In the genomic region with DNA sequence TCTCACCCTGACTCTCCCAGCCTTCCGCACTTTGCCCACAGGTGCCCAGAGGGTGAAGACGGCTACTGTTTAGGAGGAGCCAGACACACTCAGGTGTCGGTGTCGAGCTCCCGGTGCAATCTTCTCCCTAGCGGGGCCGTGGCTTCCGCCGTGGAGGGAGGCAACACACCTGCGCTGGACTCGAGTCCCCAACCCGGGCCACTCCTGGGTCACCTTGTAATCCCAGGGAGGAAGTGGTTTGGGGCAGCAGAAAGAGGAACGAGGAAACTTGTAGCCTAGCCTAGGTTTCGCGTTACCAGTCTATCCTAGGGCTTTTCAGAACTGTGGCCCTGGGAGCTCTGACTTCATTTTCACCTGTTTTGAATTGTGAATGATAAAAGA, we compare ENCODE assay signal across 8 mouse cellular contexts. TPM values are rescaled to one million over a fixed set of nuclear protein-coding genes. Genes with fewer than 3 reads are reported as not detected.
DNase-seq lines count a peak whose midpoint lies in the region; ATAC-seq and TF ChIP-seq lines count a peak whose summit lies in the region.

No protein-coding gene starts in this region.

- H3K79me2 ChIP-seq in MEL (ENCODE audit: control insufficient read depth, insufficient read depth, low read length, poor library complexity) = no peaks in the 10 kb centered on the region; the same call in 1 of the 2 replicates

- intact Hi-C loops in heart, postnatal 10 days (cut with DNase I) = no loop called here

- TF ChIP-seq EP300 in MEL (IDR thresholded peaks at IDR 0.05; ENCODE audit: low read depth in 1 of 2, low read length in 2 of 2) = no peak

- peak overlapping the region; percentile 90 for H3K4me2 ChIP-seq in heart, embryonic 12.5 days
- H3K4me2 ChIP-seq in liver, embryonic 16.5 days (ENCODE audit: low read depth, low read length) = peak overlapping the region; percentile 78
- H3K4me2 ChIP-seq in neural tube, embryonic 15.5 days = peak overlapping the region; percentile 98

- TF ChIP-seq CTCF in MEL (IDR thresholded peaks at IDR 0.05 in 2 of 3, conservative IDR thresholded peaks at IDR 0.05 in 1 of 3; ENCODE audit: control insufficient read depth in 1 of 3, insufficient read depth in 1 of 3, low read depth in 2 of 3, low read length in 3 of 3, poor library complexity in 1 of 3, severe bottlenecking in 1 of 3) = no peak

- H3K4me1 ChIP-seq in heart, embryonic 12.5 days (replicated peaks) = peaks cover 4% of the 10 kb centered on the region; the same call in 1 of the 2 replicates
- H3K4me1 ChIP-seq in MEL (ENCODE audit: control insufficient read depth in 1 of 2, insufficient read depth in 2 of 2, low read length in 2 of 2) = peaks cover 2 to 12% of the 10 kb centered on the region in 2 experiments
- H3K4me1 ChIP-seq in hindbrain, embryonic 10.5 days (replicated peaks) = peaks cover 11% of the 10 kb centered on the region
- peaks cover 11% of the 10 kb centered on the region for H3K4me1 ChIP-seq in liver, embryonic 16.5 days (ENCODE audit: control insufficient read depth, low read depth, low read length)
- H3K4me1 ChIP-seq in neural tube, embryonic 15.5 days = peaks cover 11% of the 10 kb centered on the region

- peak overlapping the region; percentile 64 for H3K4me3 ChIP-seq in heart, embryonic 12.5 days
- peak overlapping the region; percentile 64 to 90 for H3K4me3 ChIP-seq in MEL (ENCODE audit: control insufficient read depth in 1 of 2, insufficient read depth in 1 of 2, low read depth in 2 of 2, low read length in 2 of 2)
- peak overlapping the region; percentile 65 for H3K4me3 ChIP-seq in hindbrain, embryonic 10.5 days
- H3K4me3 ChIP-seq in liver, embryonic 16.5 days (ENCODE audit: low read depth, low read length) = peak overlapping the region; percentile 69
- peak overlapping the region; percentile 63 for H3K4me3 ChIP-seq in neural tube, embryonic 15.5 days (replicated peaks)

- DNase-seq in heart, postnatal 10 days = no peak
- DNase-seq in MEL (ENCODE audit: low read depth, low spot score) (peak; percentile 69), adipocyte (ENCODE audit: low spot score) (no peak)
- DNase-seq in hindbrain, embryonic 10.5 days (ENCODE audit: low spot score) = no peak

- no peak for TF ChIP-seq RAD21 in MEL (IDR thresholded peaks at IDR 0.05; ENCODE audit: low read depth, low read length)

- H3K27ac ChIP-seq in heart, embryonic 12.5 days (ENCODE audit: poor library complexity, severe bottlenecking) = no peak overlapping the region
- no peak overlapping the region for H3K27ac ChIP-seq in MEL (ENCODE audit: control insufficient read depth, low read depth, low read length)
- no peak overlapping the region for H3K27ac ChIP-seq in hindbrain, embryonic 10.5 days
- H3K27ac ChIP-seq in liver, embryonic 16.5 days (ENCODE audit: low read length) = no peak overlapping the region; the same call in 1 of the 2 replicates
- no peak overlapping the region for H3K27ac ChIP-seq in neural tube, embryonic 15.5 days (replicated peaks)

- no peaks in the 10 kb centered on the region for H3K36me3 ChIP-seq in heart, embryonic 12.5 days
- H3K36me3 ChIP-seq in MEL (ENCODE audit: control insufficient read depth in 1 of 2, insufficient read depth in 2 of 2, low read length in 2 of 2) = peaks cover 0 to 7% of the 10 kb centered on the region in 2 experiments; a peak in 2 of 4 replicates
- no peaks in the 10 kb centered on the region for H3K36me3 ChIP-seq in hindbrain, embryonic 10.5 days
- no peaks in the 10 kb centered on the region for H3K36me3 ChIP-seq in liver, embryonic 16.5 days (ENCODE audit: control insufficient read depth, insufficient read depth)
- no peaks in the 10 kb centered on the region for H3K36me3 ChIP-seq in neural tube, embryonic 15.5 days

- H3K9me3 ChIP-seq in heart, embryonic 12.5 days (replicated peaks) = no peaks in the 10 kb centered on the region
- no peaks in the 10 kb centered on the region for H3K9me3 ChIP-seq in MEL (replicated peaks; ENCODE audit: insufficient read depth, low read length)
- no peaks in the 10 kb centered on the region for H3K9me3 ChIP-seq in hindbrain, embryonic 10.5 days
- H3K9me3 ChIP-seq in liver, embryonic 16.5 days (replicated peaks; ENCODE audit: control insufficient read depth, low read length) = no peaks in the 10 kb centered on the region
- H3K9me3 ChIP-seq in neural tube, embryonic 15.5 days (replicated peaks) = no peaks in the 10 kb centered on the region

- WGBS in heart, embryonic 12.5 days = 3% methylated on average over 15 of the region's 15 CpGs
- 2% methylated on average over 15 of the region's 15 CpGs for WGBS in hindbrain, embryonic 10.5 days
- WGBS in liver, embryonic 16.5 days (ENCODE audit: insufficient replicate concordance) = 2% methylated on average over 15 of the region's 15 CpGs
- WGBS in neural tube, embryonic 15.5 days = 3% methylated on average over 15 of the region's 15 CpGs

- ATAC-seq in heart, embryonic 12.5 days (ENCODE audit: insufficient number of reproducible peaks, low FRiP score) = peak; percentile 29; the same call in 1 of the 2 replicates
- no peak; the same call in 1 of the 2 replicates for ATAC-seq in liver, embryonic 16.5 days (ENCODE audit: low read depth)
- ATAC-seq in neural tube, embryonic 15.5 days (ENCODE audit: low FRiP score) = peak; percentile 58; the same call in 1 of the 2 replicates
- no peak for ATAC-seq in frontal cortex, adult (ENCODE audit: low TSS enrichment)

- H3K9ac ChIP-seq in heart, embryonic 12.5 days = peak overlapping the region; percentile 43
- peak overlapping the region; percentile 78 for H3K9ac ChIP-seq in MEL (ENCODE audit: control insufficient read depth, low read depth, low read length, poor library complexity, severe bottlenecking)
- peak overlapping the region; percentile 32 for H3K9ac ChIP-seq in liver, embryonic 16.5 days (ENCODE audit: low read depth, low read length)
- H3K9ac ChIP-seq in neural tube, embryonic 15.5 days (replicated peaks) = peak overlapping the region; percentile 53

- peaks cover 25% of the 10 kb centered on the region for H3K27me3 ChIP-seq in heart, embryonic 12.5 days (replicated peaks)
- H3K27me3 ChIP-seq in MEL (ENCODE audit: control insufficient read depth in 1 of 2, insufficient read depth in 2 of 2, low read length in 2 of 2) = no peaks in the 10 kb centered on the region
- H3K27me3 ChIP-seq in hindbrain, embryonic 10.5 days (ENCODE audit: insufficient read depth, poor library complexity, severe bottlenecking) = peaks cover 64% of the 10 kb centered on the region
- H3K27me3 ChIP-seq in liver, embryonic 16.5 days (ENCODE audit: control insufficient read depth, insufficient read depth, low read depth, low read length) = peaks cover 11% of the 10 kb centered on the region
- peaks cover 47% of the 10 kb centered on the region for H3K27me3 ChIP-seq in neural tube, embryonic 15.5 days (replicated peaks)

- no peak for TF ChIP-seq POLR2A in MEL (IDR thresholded peaks at IDR 0.05; ENCODE audit: control insufficient read depth in 1 of 2, insufficient read depth in 1 of 2, low read depth in 1 of 2, low read length in 2 of 2, poor library complexity in 1 of 2)

TF ChIP-seq in MEL, 35 proteins besides CTCF, POLR2A, EP300 and RAD21:
- TF ChIP-seq USF2 (IDR thresholded peaks at IDR 0.05; ENCODE audit: borderline replicate concordance in 1 of 2, insufficient read depth in 1 of 2, low read depth in 1 of 2, low read length in 2 of 2) (no peak), SIN3A (IDR thresholded peaks at IDR 0.05; ENCODE audit: low read length) (0 out of 2 replicates have a peak, but pooled peaks have one; percentile 4)
TF ChIP-seq in MEL: peak in this region for 1.

RNA-seq across cellular contexts. Expression of a gene that starts 0.5 kb away (rescaled TPM):
- polyA plus RNA-seq in heart, embryonic 12.5 days (2016; fragmentation: Nextera tagmentation; extraction: Ambion mirVana) = 10.4 and 10.8 TPM in 2 replicates
- 1 to 10 TPM; 6.6 to 8.2 TPM for total RNA-seq in heart, postnatal 10 days (2021)
- 58.7 and 73.3 TPM in 2 replicates for total RNA-seq in MEL (2012; rRNA removed)
- polyA plus RNA-seq in MEL (2012; ENCODE audit: insufficient read depth in 1 of 2, insufficient read length in 2 of 2, low read depth in 1 of 2, low replicate concordance in 2 of 2, missing spikeins in 1 of 2) = 10 to 100 TPM in 1 of 2 experiments, not detected in 1; 39.1 TPM
- polyA plus RNA-seq in hindbrain, embryonic 10.5 days (2016; fragmentation: Nextera tagmentation; extraction: Ambion mirVana) = 8.0 and 10.9 TPM in 2 replicates
- polyA plus RNA-seq in liver, embryonic 16.5 days (2015; fragmentation: Nextera tagmentation; extraction: Ambion mirVana) = 16.7 and 19.2 TPM in 2 replicates
- polyA plus RNA-seq in neural tube, embryonic 15.5 days (2015; fragmentation: Nextera tagmentation; extraction: Ambion mirVana) = 6.0 and 18.1 TPM in 2 replicates

RNA-seq across cellular contexts. Expression of a gene that starts 20.4 kb away (rescaled TPM):
- 65.9 and 74.8 TPM in 2 replicates for polyA plus RNA-seq in heart, embryonic 12.5 days (2016; fragmentation: Nextera tagmentation; extraction: Ambion mirVana)
- total RNA-seq in heart, postnatal 10 days (2021) = 10 to 100 TPM; 33.9 to 36.0 TPM
- 125 and 137 TPM in 2 replicates for total RNA-seq in MEL (2012; rRNA removed)
- polyA plus RNA-seq in MEL (2012; ENCODE audit: insufficient read depth in 1 of 2, insufficient read length in 2 of 2, low read depth in 1 of 2, low replicate concordance in 2 of 2, missing spikeins in 1 of 2) = 100 to 1,000 TPM in 1 of 2 experiments, 10 to 100 TPM in 1; 57.8 to 204 TPM
- 107 and 123 TPM in 2 replicates for polyA plus RNA-seq in hindbrain, embryonic 10.5 days (2016; fragmentation: Nextera tagmentation; extraction: Ambion mirVana)
- 44.6 and 46.8 TPM in 2 replicates for polyA plus RNA-seq in liver, embryonic 16.5 days (2015; fragmentation: Nextera tagmentation; extraction: Ambion mirVana)
- 48.6 and 61.0 TPM in 2 replicates for polyA plus RNA-seq in neural tube, embryonic 15.5 days (2015; fragmentation: Nextera tagmentation; extraction: Ambion mirVana)

RNA-seq across cellular contexts. Expression of a gene that starts 20.6 kb away (rescaled TPM):
- polyA plus RNA-seq in heart, embryonic 12.5 days (2016; fragmentation: Nextera tagmentation; extraction: Ambion mirVana) = 45.9 and 46.6 TPM in 2 replicates
- 10 to 100 TPM; 14.0 to 17.4 TPM for total RNA-seq in heart, postnatal 10 days (2021)
- total RNA-seq in MEL (2012; rRNA removed) = 60.9 and 63.4 TPM in 2 replicates
- 10 to 100 TPM in 1 of 2 experiments, not detected in 1; 78.7 TPM for polyA plus RNA-seq in MEL (2012; ENCODE audit: insufficient read depth in 1 of 2, insufficient read length in 2 of 2, low read depth in 1 of 2, low replicate concordance in 2 of 2, missing spikeins in 1 of 2)
- polyA plus RNA-seq in hindbrain, embryonic 10.5 days (2016; fragmentation: Nextera tagmentation; extraction: Ambion mirVana) = 72.9 and 79.3 TPM in 2 replicates
- 20.8 and 23.0 TPM in 2 replicates for polyA plus RNA-seq in liver, embryonic 16.5 days (2015; fragmentation: Nextera tagmentation; extraction: Ambion mirVana)
- polyA plus RNA-seq in neural tube, embryonic 15.5 days (2015; fragmentation: Nextera tagmentation; extraction: Ambion mirVana) = 63.9 and 65.2 TPM in 2 replicates

RNA-seq across cellular contexts. Expression of a gene that starts 38.2 kb away (rescaled TPM):
- not detected in 2 replicates for polyA plus RNA-seq in heart, embryonic 12.5 days (2016; fragmentation: Nextera tagmentation; extraction: Ambion mirVana)
- not detected for total RNA-seq in heart, postnatal 10 days (2021)
- not detected in 2 replicates for total RNA-seq in MEL (2012; rRNA removed)
- polyA plus RNA-seq in MEL (2012; ENCODE audit: insufficient read depth in 1 of 2, insufficient read length in 2 of 2, low read depth in 1 of 2, low replicate concordance in 2 of 2, missing spikeins in 1 of 2) = under 1 TPM in 1 of 2 experiments, not detected in 1; 0.06 TPM
- polyA plus RNA-seq in hindbrain, embryonic 10.5 days (2016; fragmentation: Nextera tagmentation; extraction: Ambion mirVana) = not detected in 2 replicates
- not detected in 2 replicates for polyA plus RNA-seq in liver, embryonic 16.5 days (2015; fragmentation: Nextera tagmentation; extraction: Ambion mirVana)
- not detected in 2 replicates for polyA plus RNA-seq in neural tube, embryonic 15.5 days (2015; fragmentation: Nextera tagmentation; extraction: Ambion mirVana)

Comparison
In these comparisons a context has a peak if more than half of its experiments do, and no peak if none do; other contexts are left out.
1. ATAC-seq: peak in heart, embryonic 12.5 days (single experiment) and neural tube, embryonic 15.5 days (single experiment); none in liver, embryonic 16.5 days (single experiment) and frontal cortex, adult (single experiment).
2. Peak in every context shown above with its lines, with median percentiles within 50 percentile points of each other: H3K4me2 ChIP-seq, H3K4me3 ChIP-seq and H3K9ac ChIP-seq.